Mouse (Mus musculus) bone marrow macrophage, adult 2 months (primary cell): ENCODE measurements at regions not wholly inside any gene's neighbourhood (a gene's known extent, or its start where the extent isn't known, plus 50 kb on each side); places are given as distances from the start of the nearest gene placed in this dataset.

Experiments used
- CTCF ChIP-seq: IDR thresholded peaks from 2 replicates; pipeline ENCODE4 v1.5.1; 2012; ENCODE audit warnings: low read depth, mild to moderate bottlenecking, low read length, moderate library complexity
- POLR2A ChIP-seq: IDR thresholded peaks from 2 replicates; pipeline ENCODE4 v1.6.1; 2012; ENCODE audit warnings: mild to moderate bottlenecking, low read depth, low read length, borderline replicate concordance

- TF ChIP-seq CTCF (no peak), POLR2A (no peak)
Observed at GRCm38 (mm10) chr12:118500392-118500791, 199.2 kb upstream of the Sp4 start.
